Mouse (Mus musculus) thymus, adult 2 months (tissue): ENCODE data around the gene AW011738.

ENCODE experiments used
- CTCF ChIP-seq: fragments of 200-500 bp; IDR thresholded peaks from 2 replicates; pipeline ENCODE4 v1.5.1; 2012; ENCODE audit warnings: mild to moderate bottlenecking, control low read depth, low read length, moderate library complexity, borderline replicate concordance; ENCODE audit not compliant: control insufficient read depth, poor library complexity, insufficient read depth; ENCODE audit errors: extremely low read depth
- POLR2A ChIP-seq: fragments of 200-500 bp; IDR thresholded peaks from 2 replicates; pipeline ENCODE4 v1.6.1; 2012; ENCODE audit warnings: mild to moderate bottlenecking, low read length, control low read depth, moderate library complexity; ENCODE audit not compliant: control insufficient read depth, poor library complexity, insufficient read depth; ENCODE audit errors: extremely low read depth

- TF ChIP-seq CTCF (no peak), POLR2A (0 out of 2 replicates have a peak, but pooled peaks have one; percentile 4)
Observed at GRCm38 (mm10) chr4:156203413-156204131, 468 bp downstream of the AW011738 start.
